Comparison of ENCODE assay signal across 9 mouse cellular contexts in the genomic region with DNA sequence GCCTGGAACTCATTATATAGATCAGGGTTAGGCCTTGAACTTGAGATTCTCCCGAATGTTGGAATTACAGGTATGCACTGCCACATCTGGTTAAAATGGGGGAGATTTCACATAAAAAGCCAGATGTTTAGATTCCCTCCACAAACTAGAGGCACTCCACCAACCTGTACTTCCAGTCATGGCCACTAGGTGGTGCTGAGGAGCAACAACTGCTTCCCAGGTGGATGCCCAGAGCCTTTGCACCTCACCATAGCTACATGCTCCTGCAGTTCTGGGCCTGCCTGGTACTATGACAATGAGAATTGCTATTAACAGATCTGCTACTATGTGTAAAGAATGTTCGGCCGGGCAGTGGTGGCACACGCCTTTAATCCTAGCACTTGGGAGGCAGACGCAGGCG. TPM values are rescaled to one million over a fixed set of nuclear protein-coding genes. Genes with fewer than 3 reads are reported as not detected.
DNase-seq lines count a peak whose midpoint lies in the region; ATAC-seq and TF ChIP-seq lines count a peak whose summit lies in the region.
"Had no signal": no experiment of that assay in that cellular context is flagged by ENCODE, and none has a peak within 500 bp of the region (broad histone marks: within the 10 kb centered on the region; RNA-seq: fewer than 3 reads in every experiment).

No protein-coding gene starts in this region.

- peak; percentile 99 for TF ChIP-seq CTCF in forebrain, postnatal 0 days (IDR thresholded peaks at IDR 0.05; ENCODE audit: low read depth)

- WGBS in forebrain, postnatal 0 days, result 50% methylated on average over 6 of the region's 6 CpGs
- WGBS in hindbrain, embryonic 16.5 days, result 49% methylated on average over 6 of the region's 6 CpGs

- ATAC-seq in forebrain, postnatal 0 days, result peak; percentile 86
- ATAC-seq in hindbrain, embryonic 16.5 days, result peak; percentile 72; the same call in 1 of the 2 replicates
- peak; percentile 96 for ATAC-seq in megakaryocyte progenitor cell, adult 5-6 weeks (replicated peaks; ENCODE audit: poor library complexity)

- peak; percentile 68 for DNase-seq in T-cell, adult 2 months (ENCODE audit: low spot score)
- peak; percentile 77 for DNase-seq in cerebellum, adult 9-10 months
- peak; percentile 91 for DNase-seq in forebrain, postnatal 0 days
- peak; percentile 78 to 97 for DNase-seq in layer of hippocampus, postnatal 25 days (ENCODE audit: extremely low spot score in 1 of 2, low spot score in 1 of 2)
- DNase-seq in right cerebral cortex, postnatal 25 days, result peak; percentile 72
- peak; percentile 67 to 90 for DNase-seq in urinary bladder, postnatal 4 days (ENCODE audit: low spot score in 2 of 2)

- no peak overlapping the region for H3K9ac ChIP-seq in forebrain, postnatal 0 days
- H3K9ac ChIP-seq in hindbrain, embryonic 16.5 days (ENCODE audit: low read depth, low read length), result no peak overlapping the region
- H3K9ac ChIP-seq: lung, embryonic 15.5 days had no signal

- H3K9me3 ChIP-seq in forebrain, postnatal 0 days (ENCODE audit: low read length), result no peaks in the 10 kb centered on the region
- H3K9me3 ChIP-seq in hindbrain, embryonic 16.5 days (ENCODE audit: control insufficient read depth, low read length), result no peaks in the 10 kb centered on the region
- H3K9me3 ChIP-seq: lung, embryonic 15.5 days had no signal

- no peak overlapping the region for H3K4me2 ChIP-seq in forebrain, postnatal 0 days (ENCODE audit: low read depth)
- no peak overlapping the region for H3K4me2 ChIP-seq in hindbrain, embryonic 16.5 days (ENCODE audit: low read length)
- H3K4me2 ChIP-seq: lung, embryonic 15.5 days had no signal

- no peak overlapping the region for H3K27ac ChIP-seq in forebrain, postnatal 0 days (ENCODE audit: low read depth, low read length)
- H3K27ac ChIP-seq in hindbrain, embryonic 16.5 days (ENCODE audit: low read depth, low read length), result no peak overlapping the region
- H3K27ac ChIP-seq: lung, embryonic 15.5 days had no signal

- H3K36me3 ChIP-seq in forebrain, postnatal 0 days (ENCODE audit: insufficient read depth), result no peaks in the 10 kb centered on the region
- no peaks in the 10 kb centered on the region for H3K36me3 ChIP-seq in hindbrain, embryonic 16.5 days (ENCODE audit: control insufficient read depth, insufficient read depth, low read length)
- H3K36me3 ChIP-seq: lung, embryonic 15.5 days had no signal

- no peak overlapping the region for H3K4me3 ChIP-seq in forebrain, postnatal 0 days (ENCODE audit: low read depth, low read length)
- no peak overlapping the region for H3K4me3 ChIP-seq in hindbrain, embryonic 16.5 days (ENCODE audit: low read length)
- H3K4me3 ChIP-seq: lung, embryonic 15.5 days had no signal

- H3K27me3 ChIP-seq in forebrain, postnatal 0 days (ENCODE audit: insufficient read depth, low read length), result no peaks in the 10 kb centered on the region
- H3K27me3 ChIP-seq in hindbrain, embryonic 16.5 days (replicated peaks; ENCODE audit: control insufficient read depth, insufficient read depth, low read length), result no peaks in the 10 kb centered on the region
- H3K27me3 ChIP-seq: lung, embryonic 15.5 days had no signal

- H3K4me1 ChIP-seq in forebrain, postnatal 0 days (ENCODE audit: insufficient read depth), result no peaks in the 10 kb centered on the region
- H3K4me1 ChIP-seq in hindbrain, embryonic 16.5 days (ENCODE audit: control insufficient read depth, insufficient read depth, low read depth, low read length), result peaks cover 6% of the 10 kb centered on the region; the same call in 1 of the 2 replicates
- H3K4me1 ChIP-seq: lung, embryonic 15.5 days had no signal

RNA-seq across cellular contexts. Expression of a gene that starts 49.9 kb away (rescaled TPM):
- 20.5 and 25.4 TPM in 2 replicates for total RNA-seq in forebrain, postnatal 0 days (2014; rRNA removed)
- polyA plus RNA-seq in forebrain, postnatal 0 days (2015; fragmentation: Nextera tagmentation; extraction: Ambion mirVana), result 2.2 and 4.4 TPM in 2 replicates
- polyA plus RNA-seq in hindbrain, embryonic 16.5 days (2015; fragmentation: Nextera tagmentation; extraction: Ambion mirVana), result 6.8 and 7.6 TPM in 2 replicates
- total RNA-seq in layer of hippocampus, postnatal 25 days (2021), result 10 to 100 TPM; 36.7 to 39.0 TPM
- 14.9 and 18.2 TPM in 2 replicates for total RNA-seq in megakaryocyte progenitor cell, adult 5-6 weeks (2015)
- 25.3 and 26.1 TPM in 2 replicates for total RNA-seq in megakaryocyte progenitor cell, adult 5-6 weeks (2017)
